ENCODE assay signal across 26 mouse cellular contexts in the genomic region with DNA sequence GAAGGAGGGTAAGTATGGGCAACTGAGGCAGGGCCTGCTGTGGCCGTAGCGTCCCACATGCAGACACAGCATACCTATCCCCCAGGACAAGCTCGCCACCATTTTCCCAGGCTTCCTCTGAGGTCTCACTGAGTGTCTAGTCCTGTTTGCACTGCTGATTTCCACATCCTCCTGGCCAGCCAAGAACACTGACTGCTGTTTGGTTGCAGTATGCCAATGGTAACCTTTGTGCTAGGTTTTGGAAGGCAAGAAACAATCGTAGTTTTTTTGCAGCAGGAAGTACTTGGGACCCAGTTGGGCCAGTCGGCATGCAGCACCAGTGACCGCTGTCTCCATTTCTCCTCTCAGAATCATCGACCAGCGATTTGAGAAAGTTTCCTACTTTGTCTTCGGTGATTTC. TPM values are rescaled to one million over a fixed set of nuclear protein-coding genes. Genes with fewer than 3 reads are reported as not detected.
"Had no signal": no experiment of that assay in that cellular context is flagged by ENCODE, and none has a peak within 500 bp of the region (broad histone marks: within the 10 kb centered on the region; RNA-seq: fewer than 3 reads in every experiment).

No protein-coding gene starts in this region.

- H3K4me3 ChIP-seq: embryonic facial prominence, embryonic 10.5 days; embryonic facial prominence, embryonic 12.5 days; embryonic facial prominence, embryonic 13.5 days; embryonic facial prominence, embryonic 15.5 days; erythroblast, embryonic 14.5 days; forebrain, embryonic 10.5 days; forebrain, embryonic 12.5 days; forebrain, embryonic 13.5 days; forebrain, embryonic 15.5 days; gastrocnemius, adult 2 months; heart, adult 2 months had no signal

- H3K36me3 ChIP-seq: embryonic facial prominence, embryonic 12.5 days; forebrain, embryonic 10.5 days; forebrain, embryonic 12.5 days; forebrain, embryonic 15.5 days had no signal

- H3K9ac ChIP-seq: embryonic facial prominence, embryonic 12.5 days; embryonic facial prominence, embryonic 13.5 days; embryonic facial prominence, embryonic 15.5 days; forebrain, embryonic 12.5 days; forebrain, embryonic 13.5 days; forebrain, embryonic 15.5 days; forebrain, postnatal 0 days had no signal

- DNase-seq: cerebellum, adult 8-10 months; cerebellum, adult 9-11 months; embryo, embryonic 11 days had no signal

- ATAC-seq: forebrain, embryonic 13.5 days; forebrain, embryonic 14.5 days; forebrain, embryonic 15.5 days had no signal

- H3K27me3 ChIP-seq: embryonic facial prominence, embryonic 12.5 days; embryonic facial prominence, embryonic 13.5 days; embryonic facial prominence, embryonic 15.5 days had no signal

- H3K27ac ChIP-seq: embryonic facial prominence, embryonic 10.5 days; embryonic facial prominence, embryonic 12.5 days; embryonic facial prominence, embryonic 13.5 days; embryonic facial prominence, embryonic 15.5 days; forebrain, embryonic 10.5 days; forebrain, embryonic 12.5 days; forebrain, embryonic 13.5 days; forebrain, embryonic 15.5 days; gastrocnemius, adult 2 months; heart, adult 2 months had no signal

- H3K4me1 ChIP-seq: embryonic facial prominence, embryonic 10.5 days; embryonic facial prominence, embryonic 12.5 days; embryonic facial prominence, embryonic 13.5 days; embryonic facial prominence, embryonic 15.5 days; forebrain, embryonic 10.5 days; forebrain, embryonic 12.5 days; forebrain, embryonic 13.5 days; forebrain, embryonic 15.5 days had no signal

- H3K9me3 ChIP-seq: embryonic facial prominence, embryonic 10.5 days; embryonic facial prominence, embryonic 12.5 days; embryonic facial prominence, embryonic 13.5 days; embryonic facial prominence, embryonic 15.5 days; forebrain, embryonic 10.5 days; forebrain, embryonic 12.5 days; forebrain, embryonic 13.5 days; forebrain, embryonic 15.5 days had no signal

- H3K4me2 ChIP-seq: embryonic facial prominence, embryonic 12.5 days; embryonic facial prominence, embryonic 13.5 days; embryonic facial prominence, embryonic 15.5 days; forebrain, embryonic 12.5 days; forebrain, embryonic 13.5 days; forebrain, embryonic 15.5 days had no signal

RNA-seq across cellular contexts. Expression of a gene that starts 44.8 kb away (rescaled TPM):
- total RNA-seq: common myeloid progenitor, adult 5-6 weeks; gastrocnemius, adult 18-20 months; gastrocnemius, adult 2 months; gastrocnemius, adult 8-10 months; gastrocnemius, postnatal 10 days; gastrocnemius, postnatal 14 days; gastrocnemius, postnatal 25 days; gastrocnemius, postnatal 36 days; granulocyte monocyte progenitor cell, adult 5-6 weeks had no signal
- polyA plus RNA-seq: embryonic facial prominence, embryonic 13.5 days; embryonic facial prominence, embryonic 14.5 days; embryonic facial prominence, embryonic 15.5 days; erythroblast, embryonic 14.5 days; gonadal fat pad, adult 2 months had no signal
